Mouse (Mus musculus): Measurements from ENCODE around the gene Dync2h1. TPM values are rescaled to one million over a fixed set of nuclear protein-coding genes. Genes with fewer than 3 reads are reported as not detected.
"Not testable (repeated sequence)": the region's sequence is repeated elsewhere in the genome, so short reads cannot be mapped to it uniquely, and the experiment has no call there.

Dync2h1 gene
- total RNA-seq, 2 experiments from 2014 or later: 16.2 to 19.2 TPM

GRCm38 (mm10) chr9:7032553-7032952, 151.7 kb downstream of the Dync2h1 start:
- no peak for DNase-seq (ENCODE audit: low spot score in 2 of 2)

GRCm38 (mm10) chr9:7015600-7015999, 168.6 kb downstream of the Dync2h1 start:
- DNase-seq (ENCODE audit: low spot score in 2 of 2): no peak

DNA sequence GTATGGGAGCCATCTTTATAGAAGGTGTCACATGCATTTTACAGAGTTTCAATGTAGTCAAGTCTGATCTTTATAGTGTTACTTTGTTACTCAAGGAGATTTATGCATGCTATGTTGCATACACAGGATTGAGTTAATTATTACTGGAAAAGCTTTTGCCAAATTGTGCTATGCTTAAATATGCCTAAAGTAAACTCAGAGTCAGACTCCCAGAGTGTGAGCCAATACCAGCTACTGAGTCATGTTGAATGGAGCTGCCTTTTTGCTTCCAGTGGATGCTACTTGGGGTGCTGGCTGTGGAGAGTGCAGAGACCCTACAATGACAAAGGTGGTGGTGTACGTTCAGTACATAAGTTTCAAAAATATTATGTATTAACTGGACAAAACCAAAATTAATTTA, 169.5 kb downstream of the Dync2h1 start:
- DNase-seq (ENCODE audit: low spot score in 2 of 2): no peak

DNA sequence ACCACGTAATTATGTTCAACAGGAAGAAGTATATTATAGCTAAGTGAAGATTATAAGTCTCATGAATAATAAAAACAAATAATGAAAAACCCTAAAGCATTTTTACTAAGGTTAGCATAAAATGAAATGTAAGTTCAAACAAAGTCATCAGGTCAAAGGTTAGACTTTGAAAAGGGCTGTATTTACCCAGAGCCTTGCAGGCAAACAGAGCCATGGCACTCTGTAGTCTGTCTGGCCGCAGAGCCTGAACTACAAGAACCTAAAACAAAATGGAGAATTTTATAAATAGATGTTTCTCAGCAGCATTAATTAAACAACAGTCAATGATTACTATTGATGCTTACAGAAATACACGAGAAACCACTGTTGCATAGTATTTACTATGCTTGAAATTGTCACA, 174.5 kb downstream of the Dync2h1 start:
- DNase-seq (ENCODE audit: low spot score in 2 of 2): no peak

DNA sequence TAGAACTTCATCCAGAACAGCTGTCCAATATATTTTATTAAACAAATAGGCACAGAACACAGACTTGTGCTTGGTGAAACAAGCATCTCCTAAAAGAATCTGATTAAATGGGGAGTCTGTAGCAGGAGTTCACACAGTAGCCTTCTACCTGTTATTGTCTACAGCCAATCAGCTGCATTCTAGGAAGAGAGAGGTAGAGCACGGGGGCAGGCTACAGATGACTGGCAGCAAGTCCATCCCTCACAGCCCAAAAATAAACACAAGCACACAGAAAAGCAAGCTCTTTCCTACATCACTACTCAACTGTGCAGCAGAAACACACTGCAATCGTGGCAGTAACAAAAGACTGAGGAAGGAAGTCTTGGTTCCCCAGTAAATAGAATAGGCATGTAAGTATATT, 189.4 kb downstream of the Dync2h1 start:
- DNase-seq (ENCODE audit: low spot score in 2 of 2): no peak

DNA sequence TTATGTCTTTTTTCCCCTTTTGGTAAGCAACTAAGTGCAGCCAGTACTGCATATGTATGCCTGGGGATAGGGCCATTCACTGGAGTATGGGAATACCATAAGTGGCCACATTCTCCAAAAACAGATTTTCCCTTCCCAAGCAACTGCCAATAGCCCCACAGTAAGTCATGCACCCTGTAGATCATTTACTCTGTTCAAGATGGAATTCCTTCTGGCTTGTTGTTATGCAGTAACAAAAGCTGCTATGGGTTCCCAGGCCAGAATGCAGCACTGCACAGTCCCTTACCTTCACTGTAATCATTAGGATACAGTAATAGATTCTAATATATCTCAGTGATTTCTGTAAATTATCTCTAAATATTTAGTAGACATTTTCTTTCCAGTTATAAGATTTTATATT, 190.0 kb downstream of the Dync2h1 start:
- DNase-seq (ENCODE audit: low spot score in 2 of 2): no peak

- DNase-seq (ENCODE audit: low spot score in 2 of 2): no peak
These were observed 195.2 kb downstream of the Dync2h1 start for GRCm38 (mm10) chr9:6988893-6989685.

- no peak for DNase-seq (ENCODE audit: low spot score in 2 of 2)
These were observed 198.1 kb downstream of the Dync2h1 start for GRCm38 (mm10) chr9:6986161-6986560.

DNA sequence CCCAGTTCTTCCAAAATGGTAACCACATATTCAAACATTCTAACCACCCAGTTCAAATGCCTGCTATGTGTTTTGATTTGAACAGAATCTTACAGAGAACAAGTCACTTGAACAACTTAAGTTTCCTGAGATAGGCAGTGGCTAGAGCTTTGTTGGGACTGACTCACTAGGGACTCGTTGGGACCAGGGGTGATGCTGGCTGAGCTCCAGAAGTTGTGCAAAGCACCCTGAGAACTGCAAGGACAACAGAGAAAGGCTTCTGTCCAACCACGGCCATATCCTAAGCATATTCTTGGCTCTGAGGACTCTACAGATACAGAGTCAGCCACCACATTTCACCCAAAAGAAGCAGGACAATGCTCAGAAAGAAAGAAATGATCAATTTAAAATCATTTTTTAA, 215.1 kb downstream of the Dync2h1 start:
- no peak for DNase-seq (ENCODE audit: low spot score in 2 of 2)

DNA sequence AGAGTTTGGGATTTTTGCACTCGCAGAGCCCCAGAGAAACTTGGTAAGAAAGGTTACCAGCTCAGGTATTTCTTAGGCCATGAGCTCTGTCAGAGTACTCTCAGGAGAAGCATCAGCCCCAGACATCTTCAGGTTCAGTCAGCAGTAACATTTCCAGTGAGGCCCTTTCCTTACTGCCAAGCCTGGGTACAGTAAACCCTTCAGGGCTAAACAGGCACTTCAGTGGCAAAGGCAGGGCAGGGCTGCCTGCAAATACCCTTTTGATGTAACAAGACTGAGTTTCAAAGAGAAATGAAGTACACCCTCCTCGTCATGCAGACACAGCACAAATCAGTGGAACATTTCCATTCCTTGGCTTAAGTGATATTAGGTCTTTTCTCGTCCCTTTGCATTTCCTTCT, 219.2 kb downstream of the Dync2h1 start:
- no peak for DNase-seq (ENCODE audit: low spot score in 2 of 2)

GRCm38 (mm10) chr9:6958311-6958710, 225.9 kb downstream of the Dync2h1 start:
- DNase-seq (ENCODE audit: low spot score in 2 of 2): no peak

- DNase-seq (ENCODE audit: low spot score in 2 of 2): no peak
These were observed 256.7 kb downstream of the Dync2h1 start for GRCm38 (mm10) chr9:6927399-6928035.

DNA sequence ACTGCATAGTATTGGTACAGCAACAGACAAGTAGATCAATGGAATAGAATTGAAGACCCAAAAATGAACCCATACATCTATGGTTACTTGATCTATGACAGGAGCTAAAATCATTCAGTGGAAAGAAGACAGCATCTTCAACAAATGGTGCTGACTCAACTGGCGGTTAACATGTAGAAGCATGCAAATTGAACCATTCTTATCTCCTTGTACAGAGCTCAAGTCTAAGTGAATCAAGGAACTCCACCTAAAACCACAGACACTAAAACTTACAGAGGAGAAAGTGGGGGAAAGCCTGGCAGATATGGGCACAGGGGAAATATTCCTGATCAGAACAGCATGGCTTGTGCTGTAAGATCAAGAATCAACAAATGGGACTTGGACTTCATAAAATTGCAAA, 270.8 kb downstream of the Dync2h1 start:
- no peak for DNase-seq (ENCODE audit: low spot score in 2 of 2)

GRCm38 (mm10) chr9:6910537-6910936, 273.7 kb downstream of the Dync2h1 start:
- DNase-seq (ENCODE audit: low spot score in 2 of 2): not testable (repeated sequence)

GRCm38 (mm10) chr9:6901620-6902019, 282.6 kb downstream of the Dync2h1 start:
- DNase-seq (ENCODE audit: low spot score in 2 of 2): no peak

- no peak for DNase-seq (ENCODE audit: low spot score in 2 of 2)
These were observed 292.9 kb downstream of the Dync2h1 start for GRCm38 (mm10) chr9:6891331-6891730.

DNA sequence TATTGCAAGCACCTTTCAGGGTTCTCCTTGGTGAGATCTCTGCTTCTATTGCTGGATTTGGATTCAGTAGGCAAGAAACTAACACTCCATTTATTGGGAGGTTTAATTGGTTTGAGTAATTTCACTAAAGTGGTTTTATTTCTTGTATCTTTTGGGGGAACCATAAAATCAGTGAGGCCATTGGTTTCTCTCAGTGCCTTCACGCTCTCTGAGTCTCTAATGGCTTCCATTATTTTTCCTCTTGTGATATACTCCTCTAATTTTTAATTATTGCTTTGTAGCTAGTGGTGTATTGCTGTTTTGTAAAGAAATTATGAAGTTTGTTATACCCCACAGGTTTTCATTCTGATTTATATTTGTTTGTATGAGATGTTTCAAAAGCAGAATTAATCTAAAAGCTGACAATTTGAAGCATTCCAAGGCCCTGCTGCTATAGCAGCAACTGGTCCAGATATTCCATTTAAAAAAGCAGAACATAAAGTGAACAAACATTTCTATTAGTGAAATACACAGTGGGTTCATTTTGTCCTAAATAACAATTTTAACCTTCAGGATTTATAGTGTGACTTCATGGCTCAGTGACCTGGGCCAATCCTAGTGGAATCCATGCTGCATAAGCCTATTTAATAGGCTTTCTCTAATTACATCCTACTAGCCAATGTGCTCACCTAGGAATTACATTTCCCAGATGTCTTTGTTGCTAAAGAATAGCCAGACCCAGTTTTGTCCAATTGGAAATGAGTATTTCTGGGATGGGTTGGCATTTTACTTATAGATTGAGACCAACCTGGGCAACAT, 302.9 kb downstream of the Dync2h1 start:
- DNase-seq (ENCODE audit: low spot score in 2 of 2): no peak

Other genes starting within 250 kb of the Dync2h1 start
- 10 to 100 TPM; 87.6 to 96.6 TPM for gene Dcun1d5, start 74 bp upstream of the Dync2h1 start, total RNA-seq (2021)
- gene Mmp13, start 88.1 kb upstream of the Dync2h1 start, total RNA-seq (2021): under 1 TPM; 0.11 to 0.37 TPM
- gene Mmp12, start 159.9 kb upstream of the Dync2h1 start, total RNA-seq (2021): under 1 TPM in 1 of 2 experiments, not detected in 1; 0.76 TPM
- gene Mmp1b, start 203.6 kb upstream of the Dync2h1 start, total RNA-seq (2021): not detected